In the genomic region with DNA sequence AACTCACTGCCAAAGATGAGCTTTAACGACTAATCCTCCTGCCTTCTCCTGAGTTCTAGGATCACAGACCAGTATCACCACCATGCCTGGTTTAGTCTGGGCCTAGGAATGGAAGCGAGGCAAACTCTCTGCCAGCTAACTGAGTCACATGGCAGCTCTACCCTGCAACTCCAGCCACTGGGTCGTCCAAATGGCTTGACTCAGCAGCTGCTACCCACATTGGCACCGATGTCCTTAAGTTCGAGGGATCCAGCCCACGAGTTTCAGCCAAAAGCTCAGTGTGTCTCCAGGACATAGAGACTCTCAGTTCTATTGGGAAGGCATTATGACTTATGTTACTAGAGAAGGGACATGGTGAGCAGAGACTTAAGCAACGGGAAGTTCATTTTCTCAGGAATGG, we compare ENCODE assay signal across 14 mouse cellular contexts.
DNase-seq lines count a peak whose midpoint lies in the region; ATAC-seq lines count a peak whose summit lies in the region.
"Had no signal": no experiment of that assay in that cellular context is flagged by ENCODE, and none has a peak within 500 bp of the region (broad histone marks: within the 10 kb centered on the region; RNA-seq: fewer than 3 reads in every experiment).

No protein-coding gene starts in this region.

- H3K4me1 ChIP-seq in hindbrain, embryonic 16.5 days (ENCODE audit: control insufficient read depth, insufficient read depth, low read depth, low read length): peaks cover 4% of the 10 kb centered on the region; the same call in 1 of the 2 replicates
- H3K4me1 ChIP-seq: megakaryocyte, embryonic 14.5 days had no signal

- H3K36me3 ChIP-seq in hindbrain, embryonic 16.5 days (ENCODE audit: control insufficient read depth, insufficient read depth, low read length): no peaks in the 10 kb centered on the region
- H3K36me3 ChIP-seq: limb, embryonic 12.5 days had no signal

- peak overlapping the region; percentile 17; the same call in 1 of the 2 replicates for H3K27ac ChIP-seq in hindbrain, embryonic 16.5 days (ENCODE audit: low read depth, low read length)
- H3K27ac ChIP-seq: limb, embryonic 12.5 days had no signal

- 0 out of 2 replicates have a peak, but pooled peaks have one; percentile 24 for ATAC-seq in hindbrain, embryonic 16.5 days

- H3K4me3 ChIP-seq in hindbrain, embryonic 16.5 days (ENCODE audit: low read length): no peak overlapping the region
- H3K4me3 ChIP-seq: limb, embryonic 12.5 days; megakaryocyte, embryonic 14.5 days had no signal

- no peaks in the 10 kb centered on the region for H3K9me3 ChIP-seq in hindbrain, embryonic 16.5 days (ENCODE audit: control insufficient read depth, low read length)
- H3K9me3 ChIP-seq: limb, embryonic 12.5 days had no signal

- 45% methylated on average over 7 of the region's 7 CpGs for WGBS in hindbrain, embryonic 16.5 days

- no peaks in the 10 kb centered on the region for H3K27me3 ChIP-seq in hindbrain, embryonic 16.5 days (replicated peaks; ENCODE audit: control insufficient read depth, insufficient read depth, low read length)
- H3K27me3 ChIP-seq: limb, embryonic 12.5 days; megakaryocyte, embryonic 14.5 days had no signal

- H3K4me2 ChIP-seq in hindbrain, embryonic 16.5 days (ENCODE audit: low read length): no peak overlapping the region
- H3K4me2 ChIP-seq: limb, embryonic 12.5 days had no signal

- no peak overlapping the region for H3K9ac ChIP-seq in hindbrain, embryonic 16.5 days (ENCODE audit: low read depth, low read length)
- H3K9ac ChIP-seq: limb, embryonic 12.5 days had no signal

- DNase-seq in gastrocnemius, postnatal 25 days: peak; percentile 19
- DNase-seq in gastrocnemius, postnatal 4 days (ENCODE audit: low spot score in 2 of 2): no peak
- DNase-seq in 3134 (ENCODE audit: extremely low read depth, insufficient read length, low spot score) (peak; percentile 38), adipocyte (ENCODE audit: low spot score) (peak; percentile 21)
- no peak for DNase-seq in kidney, postnatal 4 days
- DNase-seq in urinary bladder, adult 2 months (ENCODE audit: low spot score): no peak
- DNase-seq in retina, embryonic 14.5 days (ENCODE audit: low spot score): no peak
- DNase-seq: gastrocnemius, postnatal 36 days; heart, postnatal 10 days; kidney, adult 8-10 months; lung, adult 18-20 months had no signal

Comparison
In these comparisons a context has a peak if more than half of its experiments do, and no peak if none do; other contexts are left out.
1. DNase-seq: peak in gastrocnemius, postnatal 25 days (single experiment), 3134 (single experiment) and adipocyte (single experiment); none in gastrocnemius, postnatal 4 days (0 of 2), kidney, postnatal 4 days (0 of 2), urinary bladder, adult 2 months (single experiment) and retina, embryonic 14.5 days (single experiment).